Mouse (Mus musculus): ENCODE data around the gene Arid3b.

GRCm38 (mm10) chr9:57874134-57874533, 37.5 kb upstream of the Arid3b start:
- no peak for TF ChIP-seq CTCF (IDR thresholded peaks at IDR 0.05; ENCODE audit: insufficient read depth, low read length)
- no peak for TF ChIP-seq POLR2A (IDR thresholded peaks at IDR 0.05; ENCODE audit: borderline replicate concordance, extremely low read depth, low read depth, low read length)
